Mouse (Mus musculus) heart, postnatal 0 days (tissue): ENCODE data around the gene Nr3c2.

Source experiments
- CTCF ChIP-seq: IDR thresholded peaks from 2 replicates; pipeline ENCODE4 v1.5.1; 2016; ENCODE audit warnings: antibody characterized with exemption, control low read depth, low read depth
- EP300 ChIP-seq: IDR thresholded peaks from 2 replicates; pipeline ENCODE4 v1.6.1; 2016; ENCODE audit warnings: antibody characterized with exemption, low read depth

GRCm38 (mm10) chr8:77232411-77232810, 333.2 kb downstream of the Nr3c2 start:
- TF ChIP-seq CTCF, result no peak
- peak; percentile 83 for TF ChIP-seq EP300
